Mouse (Mus musculus) regulatory T cell (primary cell): ENCODE measurements around the gene Zscan22.
"Not testable (repeated sequence)": the region's sequence is repeated elsewhere in the genome, so short reads cannot be mapped to it uniquely, and the experiment has no call there.

Experiments
- in situ Hi-C: fragments of 300-600 bp; cut with MboI, MseI; formaldehyde crosslinking; loops from one replicate; pipeline ENCODE4 v1.15.1; 2025; ENCODE audit warnings: high pct_unique_total_duplicates

Zscan22 gene

GRCm38 (mm10) chr7:12927693-12928589 is 30.3 kb downstream of the Zscan22 start:
- in situ Hi-C loops, result no loop called here

GRCm38 (mm10) chr7:12933615-12934140 is 36.1 kb downstream of the Zscan22 start:
- in situ Hi-C loops, result no loop called here

- in situ Hi-C loops, result no loop called here
Observed at GRCm38 (mm10) chr7:12934808-12935207, 37.2 kb downstream of the Zscan22 start.

- in situ Hi-C loops, result not testable (repeated sequence)
Observed at GRCm38 (mm10) chr7:12937254-12937803, 39.7 kb downstream of the Zscan22 start.

GRCm38 (mm10) chr7:12940599-12940998 is 43.0 kb downstream of the Zscan22 start:
- in situ Hi-C loops, result no loop called here

- in situ Hi-C loops, result no loop called here
Observed at GRCm38 (mm10) chr7:12943488-12943887, 45.9 kb downstream of the Zscan22 start.

- in situ Hi-C loops, result no loop called here
Observed at GRCm38 (mm10) chr7:12949032-12949871, 51.6 kb downstream of the Zscan22 start.

GRCm38 (mm10) chr7:12949872-12950229 is 52.2 kb downstream of the Zscan22 start:
- in situ Hi-C loops, result no loop called here

- in situ Hi-C loops, result no loop called here
Observed at GRCm38 (mm10) chr7:12954896-12955295, 57.3 kb downstream of the Zscan22 start.

- in situ Hi-C loops, result no loop called here
Observed at GRCm38 (mm10) chr7:12957511-12957910, 59.9 kb downstream of the Zscan22 start.
